Mouse (Mus musculus): Measurements from ENCODE around the gene Ppp1r1b.
"Not testable (repeated sequence)": the region's sequence is repeated elsewhere in the genome, so short reads cannot be mapped to it uniquely, and the experiment has no call there.

The Ppp1r1b gene

GRCm38 (mm10) chr11:98371556-98372240, 23.5 kb downstream of the Ppp1r1b start:
- no peak for DNase-seq (ENCODE audit: low read depth, low spot score)

- no peak for DNase-seq (ENCODE audit: low read depth, low spot score)
Observed at GRCm38 (mm10) chr11:98372406-98372805, 24.2 kb downstream of the Ppp1r1b start.

- DNase-seq (ENCODE audit: low read depth, low spot score) = no peak
Observed at GRCm38 (mm10) chr11:98373244-98373643, 25.0 kb downstream of the Ppp1r1b start.

DNA sequence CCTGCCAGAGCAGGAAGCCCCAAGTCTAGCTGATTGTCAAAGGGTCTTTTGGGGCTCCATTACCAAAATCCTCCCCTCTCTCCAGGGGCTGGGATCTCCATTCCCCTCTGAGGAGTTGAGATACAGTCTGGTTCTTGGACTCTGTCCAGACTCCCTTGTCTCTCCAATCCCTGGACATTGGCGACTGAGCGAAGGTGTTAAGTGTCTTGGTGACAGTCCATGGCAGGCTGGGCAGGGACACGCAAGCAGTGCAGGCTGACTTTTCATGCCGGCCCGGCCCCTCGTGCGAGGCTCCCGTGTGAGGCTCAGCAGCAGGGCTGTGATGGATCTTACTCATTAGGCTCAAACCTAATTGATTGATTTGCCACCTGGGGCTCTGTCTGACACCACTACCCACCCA, 26.1 kb downstream of the Ppp1r1b start:
- no peak for DNase-seq (ENCODE audit: low read depth, low spot score)

DNA sequence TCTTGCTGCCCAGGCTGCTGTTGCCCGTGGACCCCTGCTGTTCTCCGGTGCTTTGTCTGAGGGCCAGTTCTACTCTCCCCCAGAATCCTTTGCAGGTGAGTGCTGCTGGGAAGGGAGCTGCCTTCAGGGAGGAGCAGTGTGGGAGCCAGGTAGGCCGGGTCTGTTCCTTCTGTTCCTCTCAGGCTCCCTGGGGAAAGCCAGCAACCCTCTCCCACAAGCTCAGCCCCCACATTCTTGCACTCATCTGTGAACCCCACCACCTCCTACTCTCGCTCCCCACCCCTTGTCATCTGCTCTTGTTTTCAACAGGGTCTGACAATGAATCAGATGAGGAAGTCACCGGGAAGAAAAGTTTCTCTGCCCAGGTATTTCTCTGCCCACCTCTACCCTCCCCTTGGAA, 28.6 kb downstream of the Ppp1r1b start:
- DNase-seq (ENCODE audit: low read depth, low spot score) = no peak

- no peak for DNase-seq (ENCODE audit: low read depth, low spot score)
Observed at GRCm38 (mm10) chr11:98377787-98378186, 29.6 kb downstream of the Ppp1r1b start.

- no peak for DNase-seq (ENCODE audit: low read depth, low spot score)
Observed at GRCm38 (mm10) chr11:98379379-98379778, 31.2 kb downstream of the Ppp1r1b start.

GRCm38 (mm10) chr11:98380106-98380505, 31.9 kb downstream of the Ppp1r1b start:
- no peak for DNase-seq (ENCODE audit: low read depth, low spot score)

DNA sequence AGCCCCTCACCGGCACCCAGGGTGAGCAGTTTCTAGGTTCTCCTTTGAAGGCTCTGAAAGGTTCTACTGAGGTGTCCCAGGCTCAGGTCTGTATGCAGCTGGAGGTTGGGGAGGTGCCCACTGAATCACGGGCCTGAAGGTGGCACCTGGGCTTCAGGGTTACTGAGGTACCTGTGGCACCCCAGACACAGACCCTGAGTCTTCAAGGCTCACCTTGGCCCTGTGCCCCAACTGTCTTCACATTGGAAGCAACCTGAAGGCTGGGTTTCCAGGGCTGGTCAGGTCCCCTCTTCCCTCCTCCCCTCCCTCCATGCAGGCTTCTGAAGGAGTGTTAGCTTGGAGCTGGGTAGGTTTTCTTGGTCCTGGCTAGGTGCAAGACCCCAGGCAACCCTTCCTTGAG, 33.4 kb downstream of the Ppp1r1b start:
- no peak for DNase-seq (ENCODE audit: low read depth, low spot score)

DNA sequence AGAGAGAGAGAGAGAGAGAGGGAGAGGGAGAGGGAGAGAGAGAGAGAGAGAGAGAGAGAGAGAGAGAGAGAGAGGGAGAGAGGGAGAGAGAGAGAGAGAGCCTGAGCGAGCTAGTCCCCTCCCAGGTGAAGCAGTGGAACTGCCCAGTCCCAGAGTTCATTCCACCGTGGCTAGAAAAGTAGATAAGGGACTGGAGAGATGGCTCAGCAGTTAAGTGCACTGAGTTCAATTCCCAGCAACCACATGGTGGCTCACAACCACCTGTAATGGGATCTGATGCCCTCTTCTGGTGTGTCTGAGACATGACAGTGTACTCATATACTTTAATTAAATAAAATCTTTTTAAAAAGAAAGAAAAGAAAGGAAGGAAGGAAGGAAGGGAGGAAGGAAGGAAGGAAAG, 34.2 kb downstream of the Ppp1r1b start:
- DNase-seq (ENCODE audit: low read depth, low spot score) = not testable (repeated sequence)

DNA sequence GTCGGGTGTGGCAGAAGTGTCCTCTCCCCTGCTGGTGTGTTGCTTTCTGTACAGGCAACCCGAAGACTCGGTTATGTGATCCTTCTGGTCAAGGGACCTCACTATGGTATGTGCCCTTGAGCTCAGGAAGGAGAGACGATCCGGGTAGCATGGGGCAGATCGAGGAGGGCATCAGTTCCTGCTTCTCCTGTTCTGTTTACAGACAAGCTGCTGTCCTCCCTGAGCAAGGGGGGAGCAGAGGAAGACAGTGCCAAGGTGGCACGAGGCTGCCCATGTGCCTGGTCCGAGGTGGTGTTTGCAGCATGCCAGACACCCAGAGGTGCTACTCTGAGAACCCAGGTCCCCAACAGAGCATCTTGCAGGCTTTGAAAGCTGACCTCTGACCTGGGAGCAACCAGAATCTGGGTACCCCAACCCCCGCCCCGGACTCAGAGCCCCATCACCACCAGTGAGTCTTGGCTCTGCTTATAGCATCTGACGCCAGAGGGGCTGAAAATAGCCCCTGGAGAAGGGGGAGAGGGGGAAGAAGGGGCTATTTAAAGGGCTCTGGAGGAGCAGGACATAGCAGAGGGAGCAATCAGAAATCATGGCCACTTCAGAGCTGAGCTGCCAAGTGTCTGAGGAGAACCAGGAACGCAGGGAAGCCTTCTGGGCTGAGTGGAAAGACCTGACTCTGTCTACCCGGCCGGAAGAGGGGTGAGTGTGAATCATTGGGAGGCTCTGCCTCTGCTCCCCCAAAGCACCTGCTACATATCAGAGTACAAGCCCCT, 35.2 kb downstream of the Ppp1r1b start, which contains the start of gene Tcap:
Gene Tcap, plus strand, starts transcription at position 551 of the 770 bp plus-strand sequence.
- no peak for DNase-seq (ENCODE audit: low read depth, low spot score)

DNA sequence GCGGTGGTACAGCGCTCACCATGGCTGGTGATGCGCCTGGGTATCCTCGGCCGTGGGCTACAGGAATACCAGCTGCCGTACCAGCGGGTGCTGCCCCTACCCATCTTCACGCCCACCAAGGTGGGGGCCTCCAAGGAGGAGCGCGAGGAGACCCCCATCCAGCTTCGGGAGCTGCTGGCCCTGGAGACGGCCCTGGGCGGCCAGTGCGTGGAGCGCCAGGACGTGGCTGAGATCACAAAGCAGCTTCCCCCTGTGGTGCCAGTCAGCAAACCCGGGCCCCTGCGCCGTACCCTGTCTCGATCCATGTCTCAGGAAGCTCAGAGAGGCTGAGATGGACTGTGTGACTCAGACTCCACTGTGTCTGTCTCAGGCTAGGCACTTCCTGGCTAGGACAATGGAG, 36.0 kb downstream of the Ppp1r1b start:
- no peak for DNase-seq (ENCODE audit: low read depth, low spot score)

DNA sequence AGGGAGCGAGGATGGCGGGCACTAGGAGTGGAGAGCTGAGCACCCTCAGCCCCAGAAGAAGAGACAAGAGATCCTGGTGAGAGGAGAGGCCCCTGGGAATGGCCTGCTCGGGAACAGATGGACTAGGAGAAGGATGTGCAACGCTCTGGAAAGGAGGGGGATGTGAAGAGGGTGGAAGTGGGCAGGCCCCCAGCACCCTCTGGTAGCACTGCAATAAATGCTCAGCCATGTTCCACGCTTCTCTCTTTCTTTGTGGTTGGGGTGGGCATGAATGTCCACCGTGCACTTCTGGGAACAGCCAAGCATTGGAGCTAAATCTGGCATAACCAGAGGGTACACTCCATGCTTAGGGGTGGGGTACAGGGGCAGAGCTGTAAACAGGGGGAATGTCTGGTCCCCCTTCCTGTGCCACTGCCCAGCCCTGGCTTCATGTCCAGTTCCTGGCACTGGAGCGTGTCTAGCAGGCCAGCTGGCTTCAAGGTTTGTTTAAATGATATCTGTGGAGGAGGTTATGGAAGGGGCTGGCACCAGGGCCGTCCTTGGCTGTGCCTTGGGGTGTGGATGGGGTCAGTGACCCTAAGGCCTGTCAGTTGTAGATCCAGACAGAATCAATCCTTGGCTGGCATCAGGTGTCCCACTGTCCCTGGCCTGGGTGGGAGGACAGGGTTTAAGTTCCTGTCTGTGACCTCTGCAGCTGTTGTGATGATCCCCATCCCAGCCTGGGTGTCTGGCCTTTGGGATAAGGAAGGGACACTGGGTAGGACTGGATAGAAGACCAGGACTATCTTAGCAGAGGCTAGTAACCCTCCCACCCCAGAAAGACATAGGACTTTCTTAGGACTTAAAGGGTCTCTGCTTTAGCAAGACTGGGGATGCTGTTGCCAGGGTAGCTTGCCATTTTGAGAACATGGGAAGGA, 36.8 kb downstream of the Ppp1r1b start:
- no peak for DNase-seq (ENCODE audit: low read depth, low spot score)

DNA sequence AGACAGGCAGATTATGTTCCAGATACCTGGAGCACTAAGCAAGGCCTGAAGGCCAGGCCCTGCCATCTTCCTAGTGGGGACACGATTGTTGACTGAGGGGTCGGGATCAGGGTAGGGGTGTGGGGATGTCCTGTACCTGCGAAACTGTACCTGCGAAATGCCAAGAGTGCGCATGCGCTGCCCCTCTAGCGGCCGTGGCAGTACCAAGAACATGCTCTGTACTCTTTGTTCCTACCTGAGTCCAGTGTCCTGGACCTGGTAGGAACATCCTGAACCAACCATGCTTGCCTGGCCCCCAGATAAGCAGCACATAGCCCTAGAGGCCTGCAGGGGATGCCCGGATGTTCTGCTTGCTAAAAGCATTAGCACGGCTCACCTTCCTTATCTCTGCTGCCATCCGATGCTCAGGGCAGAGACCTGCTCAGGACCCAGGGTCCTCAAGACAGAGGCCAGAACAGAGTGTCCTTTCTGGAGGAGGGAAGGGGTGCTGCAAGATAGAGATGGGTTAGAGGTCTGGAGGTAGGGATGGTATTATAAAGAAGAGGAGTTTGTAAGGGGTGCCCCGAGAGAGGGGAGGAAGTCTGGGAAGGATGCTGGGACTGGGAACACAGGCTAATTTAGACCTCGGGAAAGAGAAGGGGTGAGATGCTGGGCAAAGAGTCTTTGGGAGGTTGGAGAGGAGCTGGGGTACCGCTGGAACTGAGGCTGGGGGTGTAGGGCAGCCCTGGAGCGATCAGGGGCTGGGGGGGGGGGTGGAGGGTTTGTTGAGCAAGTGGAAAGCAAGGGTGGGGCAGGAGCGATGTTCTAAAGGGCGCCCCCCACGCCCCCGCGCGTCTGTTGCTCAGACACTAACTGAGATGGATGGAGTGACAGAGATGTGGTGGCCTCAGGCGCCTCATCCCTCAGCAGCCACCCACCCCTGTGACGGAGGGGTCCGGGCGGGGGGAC, 37.7 kb downstream of the Ppp1r1b start, which contains the start of gene Pnmt:
Gene Pnmt, plus strand, starts transcription at position 813 of the 948 bp plus-strand sequence.
- DNase-seq (ENCODE audit: low read depth, low spot score) = no peak

- DNase-seq (ENCODE audit: low read depth, low spot score) = no peak
Observed at GRCm38 (mm10) chr11:98386596-98386995, 38.4 kb downstream of the Ppp1r1b start.

- DNase-seq (ENCODE audit: low read depth, low spot score) = no peak
Observed at GRCm38 (mm10) chr11:98387056-98387577, 38.9 kb downstream of the Ppp1r1b start.

DNA sequence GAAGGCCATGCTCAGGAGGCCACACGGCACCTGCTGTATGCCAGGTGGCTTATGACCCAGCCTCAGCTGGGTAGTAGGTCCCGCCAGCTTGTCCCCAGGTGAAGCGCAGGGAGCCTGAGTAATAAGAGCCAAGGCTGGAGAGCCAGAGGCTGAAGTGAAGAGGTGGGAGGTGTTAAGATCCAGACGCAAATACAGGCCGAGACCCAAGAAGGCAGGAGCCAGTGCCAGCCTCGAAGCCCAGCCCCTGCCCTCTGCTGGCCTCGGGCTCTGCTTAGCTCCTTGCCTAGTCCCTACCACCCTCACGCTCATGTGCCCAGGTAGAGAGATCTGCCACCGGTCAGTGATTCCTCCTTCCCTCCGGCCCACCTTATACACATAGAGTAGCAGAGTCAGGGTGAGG, 40.1 kb downstream of the Ppp1r1b start:
- DNase-seq (ENCODE audit: low read depth, low spot score) = no peak

DNA sequence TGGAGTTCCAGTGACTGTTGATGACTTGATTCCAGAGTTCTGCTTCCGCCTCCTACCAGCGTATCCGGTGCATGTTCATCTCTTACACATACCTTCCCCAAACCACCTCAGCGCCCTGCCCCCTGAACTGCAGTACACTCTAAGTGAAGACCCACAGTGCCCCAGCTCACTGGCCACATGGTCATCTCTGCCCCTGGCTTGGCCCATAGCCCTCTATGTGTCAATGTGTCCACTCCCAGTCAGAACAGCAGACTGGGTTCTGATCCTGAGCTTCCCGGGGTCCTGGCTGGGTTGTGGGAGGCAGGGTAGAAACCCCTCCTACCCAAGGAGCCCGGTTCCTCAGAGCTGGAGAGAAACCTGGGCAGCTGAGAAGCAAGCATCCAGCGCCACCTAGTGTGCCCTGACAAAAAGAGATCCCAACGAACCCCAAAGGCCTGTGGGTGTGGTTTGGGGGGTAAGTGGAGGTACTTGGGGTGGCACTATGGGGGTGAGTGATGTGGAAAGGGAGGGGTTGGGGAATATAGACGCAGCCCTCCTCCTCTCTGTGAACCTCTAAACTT, 41.1 kb downstream of the Ppp1r1b start:
- DNase-seq (ENCODE audit: low read depth, low spot score) = no peak

DNA sequence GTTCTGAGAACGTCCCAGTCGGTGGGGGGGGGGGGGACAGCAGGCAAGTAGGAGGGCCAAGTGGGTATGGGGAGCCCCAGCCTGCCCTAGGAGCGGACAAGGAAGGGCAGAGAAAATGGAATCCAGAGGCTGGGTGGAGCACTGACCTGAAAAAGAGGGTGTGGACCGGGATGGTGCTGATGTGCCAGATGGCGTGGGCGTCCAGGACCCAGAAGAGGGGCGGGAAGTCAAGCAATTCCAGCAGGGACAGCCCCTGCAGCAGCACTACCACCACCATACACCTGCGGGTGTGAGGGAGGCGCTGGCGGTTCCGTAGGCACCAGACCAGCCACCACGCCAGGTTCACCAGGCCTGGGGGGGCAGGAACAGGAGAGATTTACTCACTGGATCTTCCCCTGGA, 41.9 kb downstream of the Ppp1r1b start:
- no peak for DNase-seq (ENCODE audit: low read depth, low spot score)

- DNase-seq (ENCODE audit: low read depth, low spot score) = no peak
Observed at GRCm38 (mm10) chr11:98392034-98392433, 43.8 kb downstream of the Ppp1r1b start.
